Mouse (Mus musculus): Measurements from ENCODE around the gene Serpinb9. TPM values are rescaled to one million over a fixed set of nuclear protein-coding genes. Genes with fewer than 3 reads are reported as not detected.

The Serpinb9 gene
- total RNA-seq, 2 experiments from 2014 or later = 3.3 to 3.9 TPM

GRCm38 (mm10) chr13:33051697-33052096 lies 48.6 kb downstream of the Serpinb9 start:
- DNase-seq (ENCODE audit: low spot score in 2 of 2) = no peak
- intact Hi-C loops (cut with DNase I) = no loop called here

- DNase-seq (ENCODE audit: low spot score in 2 of 2) = no peak
- intact Hi-C loops (cut with DNase I) = no loop called here
These were observed 60.0 kb downstream of the Serpinb9 start for GRCm38 (mm10) chr13:33063048-33063447.

Other genes with a start within 250 kb of the Serpinb9 start
- gene Mylk4, start 219.3 kb upstream of the Serpinb9 start, total RNA-seq (2021) = under 1 TPM; 0.32 to 0.33 TPM
- 10 to 100 TPM; 56.4 to 60.6 TPM for gene Wrnip1, start 201.2 kb upstream of the Serpinb9 start, total RNA-seq (2021)
- gene D930007J09Rik, start 200.4 kb upstream of the Serpinb9 start, total RNA-seq (2021) = 1 to 10 TPM; 1.8 TPM
- gene Serpinb1a, start 152.1 kb upstream of the Serpinb9 start, total RNA-seq (2021) = 1 to 10 TPM; 1.3 to 2.7 TPM
- not detected for gene Serpinb1c, start 105.0 kb upstream of the Serpinb9 start, total RNA-seq (2021)
- 1 to 10 TPM; 2.3 to 3.7 TPM for gene Serpinb6b, start 38.0 kb upstream of the Serpinb9 start, total RNA-seq (2021)
- not detected for gene Serpinb9b, start 24.2 kb downstream of the Serpinb9 start, total RNA-seq (2021)
- 1 to 10 TPM in 1 of 2 experiments, under 1 TPM in 1; 0.81 to 1.0 TPM for gene Serpinb1b, start 75.3 kb downstream of the Serpinb9 start, total RNA-seq (2021)
- not detected for gene Serpinb9c, start 156.5 kb downstream of the Serpinb9 start, total RNA-seq (2021)
- gene Serpinb9d, start 189.7 kb downstream of the Serpinb9 start, total RNA-seq (2021) = not detected
- gene Serpinb9e, start 246.4 kb downstream of the Serpinb9 start, total RNA-seq (2021) = not detected